ENCODE assay signal across 9 mouse cellular contexts in the genomic region with DNA sequence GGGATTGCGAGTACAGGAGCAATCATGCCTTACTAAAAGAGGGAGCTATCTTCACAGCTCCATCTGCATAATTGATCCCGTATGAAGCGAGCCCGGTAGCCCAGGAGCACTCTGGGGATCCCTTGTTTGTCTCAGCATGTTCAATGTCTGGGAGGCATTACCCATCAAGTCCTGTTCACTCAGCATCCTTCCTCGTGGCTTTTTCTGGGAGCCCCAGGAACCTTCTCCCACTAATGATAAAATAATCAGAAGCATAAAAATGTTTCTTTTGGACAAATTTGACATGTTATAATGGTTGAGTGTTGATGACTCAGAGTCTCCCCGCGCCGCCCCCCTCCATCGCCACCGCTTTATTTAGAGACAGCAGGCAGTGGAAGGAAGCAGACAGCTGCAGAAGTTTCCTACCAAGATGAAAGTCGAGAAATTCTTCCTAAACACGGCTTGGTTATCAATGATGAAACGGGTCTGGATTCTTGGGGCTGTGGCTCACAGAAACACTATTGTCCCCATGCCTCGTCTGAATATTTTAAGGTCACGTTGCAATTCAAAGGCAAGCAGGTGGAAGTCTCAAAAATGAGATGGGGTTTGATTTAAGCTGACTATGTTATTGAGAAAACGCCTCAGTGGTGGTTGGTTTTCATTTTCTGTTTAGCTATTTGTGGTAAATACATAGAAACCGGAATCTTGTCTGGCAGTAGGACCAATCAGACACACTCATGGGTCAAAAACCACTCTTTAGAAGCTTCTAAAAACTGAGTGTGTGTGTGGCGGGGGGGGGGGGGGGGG.
DNase-seq lines count a peak whose midpoint lies in the region; ATAC-seq and TF ChIP-seq lines count a peak whose summit lies in the region.
"Had no signal": no experiment of that assay in that cellular context is flagged by ENCODE, and none has a peak within 500 bp of the region (broad histone marks: within the 10 kb centered on the region; RNA-seq: fewer than 3 reads in every experiment).

No protein-coding gene starts in this region.

- WGBS in embryonic facial prominence, embryonic 13.5 days, result 10% methylated on average over 18 of the region's 18 CpGs
- WGBS in midbrain, embryonic 15.5 days, result 38% methylated on average over 18 of the region's 18 CpGs
- WGBS in liver, postnatal 0 days (ENCODE audit: insufficient replicate concordance), result 44% methylated on average over 17 of the region's 18 CpGs

- no peak for ATAC-seq in embryonic facial prominence, embryonic 13.5 days (ENCODE audit: insufficient number of reproducible peaks, insufficient read depth, low FRiP score, low TSS enrichment, low read depth)
- 0 out of 2 replicates have a peak, but pooled peaks have one; percentile 33 for ATAC-seq in midbrain, embryonic 15.5 days (replicated peaks)
- no peak for ATAC-seq in liver, postnatal 0 days

- no peaks in the 10 kb centered on the region for H3K36me3 ChIP-seq in embryonic facial prominence, embryonic 13.5 days
- H3K36me3 ChIP-seq in midbrain, embryonic 15.5 days (replicated peaks), result no peaks in the 10 kb centered on the region
- no peaks in the 10 kb centered on the region for H3K36me3 ChIP-seq in liver, postnatal 0 days (replicated peaks; ENCODE audit: insufficient read depth, low read length)

- peak overlapping the region; percentile 28; the same call in 1 of the 2 replicates for H3K27ac ChIP-seq in embryonic facial prominence, embryonic 13.5 days
- H3K27ac ChIP-seq in midbrain, embryonic 15.5 days, result no peak overlapping the region
- no peak overlapping the region for H3K27ac ChIP-seq in liver, postnatal 0 days (ENCODE audit: low read depth)
- H3K27ac ChIP-seq: macrophage had no signal

- DNase-seq in left cerebral cortex, adult 11 months (ENCODE audit: low spot score), result peak; percentile 54
- no peak for DNase-seq in left cerebral cortex, postnatal 4 days
- peak; percentile 44 for DNase-seq in layer of hippocampus, adult 11-12 months (ENCODE audit: low spot score)
- no peak for DNase-seq in cerebellum, adult 11-12 months
- no peak for DNase-seq in liver, postnatal 0 days
- no peak for DNase-seq in gastrocnemius, postnatal 4 days (ENCODE audit: low spot score in 2 of 2)

- no peaks in the 10 kb centered on the region for H3K9me3 ChIP-seq in embryonic facial prominence, embryonic 13.5 days
- no peaks in the 10 kb centered on the region for H3K9me3 ChIP-seq in midbrain, embryonic 15.5 days
- H3K9me3 ChIP-seq in liver, postnatal 0 days (ENCODE audit: low read length), result no peaks in the 10 kb centered on the region

- H3K4me3 ChIP-seq in embryonic facial prominence, embryonic 13.5 days, result peak overlapping the region; percentile 23; the same call in 1 of the 2 replicates
- H3K4me3 ChIP-seq in midbrain, embryonic 15.5 days, result no peak overlapping the region
- no peak overlapping the region for H3K4me3 ChIP-seq in liver, postnatal 0 days (ENCODE audit: low read depth, low read length)

- peaks cover 10% of the 10 kb centered on the region for H3K27me3 ChIP-seq in embryonic facial prominence, embryonic 13.5 days
- no peaks in the 10 kb centered on the region for H3K27me3 ChIP-seq in midbrain, embryonic 15.5 days (replicated peaks)
- no peaks in the 10 kb centered on the region for H3K27me3 ChIP-seq in liver, postnatal 0 days (ENCODE audit: insufficient read depth, low read length)

- TF ChIP-seq EP300 in liver, postnatal 0 days (IDR thresholded peaks at IDR 0.05; ENCODE audit: low read depth), result no peak

- intact Hi-C loops in left cerebral cortex, postnatal 4 days (cut with DNase I), result no loop called here

- peaks cover 19% of the 10 kb centered on the region for H3K4me1 ChIP-seq in embryonic facial prominence, embryonic 13.5 days
- 0 out of 2 replicates have a peak, but pooled peaks cover 5% of the 10 kb centered on the region for H3K4me1 ChIP-seq in midbrain, embryonic 15.5 days
- no peaks in the 10 kb centered on the region for H3K4me1 ChIP-seq in liver, postnatal 0 days (ENCODE audit: insufficient read depth)

- peak overlapping the region; percentile 54 for H3K4me2 ChIP-seq in embryonic facial prominence, embryonic 13.5 days
- H3K4me2 ChIP-seq in midbrain, embryonic 15.5 days, result peak overlapping the region; percentile 34
- no peak overlapping the region for H3K4me2 ChIP-seq in liver, postnatal 0 days (ENCODE audit: low read depth, low read length)

- H3K9ac ChIP-seq in embryonic facial prominence, embryonic 13.5 days, result no peak overlapping the region
- no peak overlapping the region for H3K9ac ChIP-seq in midbrain, embryonic 15.5 days
- no peak overlapping the region for H3K9ac ChIP-seq in liver, postnatal 0 days (replicated peaks)

- no peak for TF ChIP-seq CTCF in liver, postnatal 0 days (IDR thresholded peaks at IDR 0.05; ENCODE audit: low read depth)

Comparison
In these comparisons a context has a peak if more than half of its experiments do, and no peak if none do; other contexts are left out.
1. DNase-seq: peak in left cerebral cortex, adult 11 months (single experiment) and layer of hippocampus, adult 11-12 months (single experiment); none in left cerebral cortex, postnatal 4 days (single experiment), cerebellum, adult 11-12 months (single experiment), liver, postnatal 0 days (single experiment) and gastrocnemius, postnatal 4 days (0 of 2).